Mouse (Mus musculus) CD4-positive naive resting alpha-beta T cell, adult 57 days (primary cell): ENCODE data around the gene Depdc1b. TPM values are rescaled to one million over a fixed set of nuclear protein-coding genes. Genes with fewer than 3 reads are reported as not detected.

Experiments used
- total RNA-seq: library from RNA; stranded (reverse); gene quantifications from one replicate; pipeline ENCODE4 v1.2.4, GENCODE M21; 2023

Gene Depdc1b
- total RNA-seq, result 0.83 TPM

GRCm38 (mm10) chr13:108315702-108316486 lies at the start of gene Depdc1b:
Gene Depdc1b (plus strand): TSS chr13:108316332.

GRCm38 (mm10) chr13:108449116-108450097 lies 133.3 kb downstream of the Depdc1b start, which contains the start of gene Pde4d:
Gene Pde4d (plus strand): TSS chr13:108449948.

Other genes with a start within 250 kb of the Depdc1b start
- gene Ndufaf2, start 157.7 kb upstream of the Depdc1b start, total RNA-seq, result 5.6 TPM
- gene Ercc8, start 157.6 kb upstream of the Depdc1b start, total RNA-seq, result 17.2 TPM
- gene Elovl7, start 101.9 kb upstream of the Depdc1b start, total RNA-seq, result 2.2 TPM
- gene Pde4d, start 133.6 kb downstream of the Depdc1b start, total RNA-seq, result 162 TPM